Mouse (Mus musculus) midbrain, embryonic 10.5 days (tissue): ENCODE results near the gene Senp6. TPM values are rescaled to one million over a fixed set of nuclear protein-coding genes. Genes with fewer than 3 reads are reported as not detected.
"Not testable (repeated sequence)": the region's sequence is repeated elsewhere in the genome, so short reads cannot be mapped to it uniquely, and the experiment has no call there.

Experiments
- DNase-seq: peaks from one replicate; pipeline ENCODE4 v3.0.0-alpha.2; 2017; ENCODE audit warnings: low spot score
- H3K27ac ChIP-seq: fragments of 300-500 bp; sonication (generic); replicated peaks from 2 replicates; pipeline ENCODE4 v1.5.1; 2016; ENCODE audit warnings: mild to moderate bottlenecking
- H3K27me3 ChIP-seq: fragments of 300-500 bp; sonication (generic); 2 replicates; pipeline ENCODE4 v1.6.1; 2016; ENCODE audit warnings: low read depth, mild to moderate bottlenecking; ENCODE audit not compliant: poor library complexity, severe bottlenecking
- H3K36me3 ChIP-seq: fragments of 300-500 bp; sonication (generic); 2 replicates; pipeline ENCODE4 v1.6.1; 2016; ENCODE audit warnings: mild to moderate bottlenecking, moderate library complexity
- H3K4me1 ChIP-seq: fragments of 300-500 bp; sonication (generic); 2 replicates; pipeline ENCODE4 v1.6.1; 2016
- H3K4me3 ChIP-seq: fragments of 300-500 bp; sonication (generic); 2 replicates; pipeline ENCODE4 v1.5.1; 2016; ENCODE audit warnings: mild to moderate bottlenecking, moderate library complexity
- H3K9me3 ChIP-seq: fragments of 300-500 bp; sonication (generic); replicated peaks from 2 replicates; pipeline ENCODE4 v1.6.1; 2016; ENCODE audit warnings: mild to moderate bottlenecking
- WGBS: fragments of 180-500 bp; shearing (Covaris S2); methylation state at CpG from one replicate; pipeline ENCODE4 v1.1.7; 2016; 5-methylcytosine and 5-hydroxymethylcytosine counted together
- polyA plus RNA-seq: library from polyadenylated mRNA; unstranded; fragments of >200 nt; fragmentation: Nextera tagmentation; extraction: Ambion mirVana; gene quantifications from 2 replicates; pipeline ENCODE4 v1.2.1, GENCODE M21; 2016

Senp6 gene
- polyA plus RNA-seq, 1 experiment from 2014 or later: 47.9 TPM

DNA sequence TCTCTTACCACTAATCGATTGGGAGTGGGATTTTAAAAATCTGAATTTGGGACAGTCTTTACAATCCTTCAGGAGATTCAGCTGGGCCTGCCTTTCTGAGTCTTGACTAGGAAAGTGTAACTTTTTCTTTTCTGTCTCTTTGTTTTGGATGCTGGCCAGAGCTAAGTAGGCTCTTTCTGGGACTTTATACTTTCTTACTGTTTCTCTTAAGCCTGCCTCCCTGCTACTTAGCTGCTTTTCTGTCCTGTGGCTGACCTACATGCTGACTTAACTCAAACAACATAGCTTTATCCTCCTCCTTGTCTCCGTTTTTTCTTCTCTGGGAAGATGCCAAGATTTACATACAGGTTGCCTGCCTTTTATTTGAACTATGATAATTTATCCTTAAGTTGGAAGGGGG is 19.0 kb downstream of the Senp6 start:
- no peak overlapping the region for H3K27ac ChIP-seq
- no peaks in the 10 kb centered on the region for H3K9me3 ChIP-seq
- H3K36me3 ChIP-seq: peaks cover 20% of the 10 kb centered on the region
- DNase-seq: no peak
- no peaks in the 10 kb centered on the region for H3K27me3 ChIP-seq
- no peak overlapping the region for H3K4me3 ChIP-seq
- WGBS: 70% methylated on average over 2 of the region's 2 CpGs
- peaks cover 25% of the 10 kb centered on the region for H3K4me1 ChIP-seq

DNA sequence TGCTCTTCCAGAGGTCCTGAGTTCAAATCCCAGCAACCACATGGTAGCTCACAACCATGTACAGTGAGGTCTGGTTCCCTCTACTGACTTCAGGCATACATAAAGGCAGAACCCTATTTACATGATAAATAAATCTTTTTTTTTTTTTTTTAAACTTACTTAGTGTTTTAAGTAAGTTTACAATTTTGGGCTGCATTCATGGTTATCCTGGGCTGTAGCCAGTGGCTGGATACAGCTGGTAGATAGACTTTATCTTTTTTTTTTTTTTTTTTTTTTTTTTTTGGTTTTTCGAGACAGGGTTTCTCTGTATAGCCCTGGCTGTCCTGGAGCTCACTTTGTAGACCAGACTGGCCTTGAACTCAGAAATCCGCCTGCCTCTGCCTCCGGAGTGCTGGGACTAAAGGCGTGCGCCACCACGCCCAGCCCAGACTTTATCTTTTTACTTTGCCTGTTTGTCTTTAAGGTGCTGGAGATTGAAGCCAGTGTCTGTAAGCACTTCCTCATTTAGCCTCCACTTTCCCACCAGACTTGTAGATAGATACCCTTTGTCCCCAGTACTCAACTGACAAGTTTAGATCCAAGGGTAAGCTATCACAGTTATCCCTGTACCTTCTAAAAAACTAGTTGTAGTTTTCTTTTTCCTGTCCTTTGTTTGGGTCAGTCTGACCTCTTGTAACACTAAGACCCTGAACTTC is 19.7 kb downstream of the Senp6 start:
- WGBS: 90% methylated on average over 6 of the region's 6 CpGs
- H3K27ac ChIP-seq, H3K9me3 ChIP-seq, DNase-seq, H3K27me3 ChIP-seq, H3K4me3 ChIP-seq: not testable (repeated sequence)
- Histone ChIP-seq H3K4me1 (peaks cover 25% of the 10 kb centered on the region), H3K36me3 (peaks cover 26% of the 10 kb centered on the region)

GRCm38 (mm10) chr9:80089409-80089808 is 22.7 kb downstream of the Senp6 start:
- H3K9me3 ChIP-seq: no peaks in the 10 kb centered on the region
- no peak overlapping the region for H3K27ac ChIP-seq
- peaks cover 34% of the 10 kb centered on the region for H3K36me3 ChIP-seq
- no peaks in the 10 kb centered on the region for H3K27me3 ChIP-seq
- WGBS: 89% methylated on average over 3 of the region's 3 CpGs
- peaks cover 15% of the 10 kb centered on the region for H3K4me1 ChIP-seq
- DNase-seq: no peak
- H3K4me3 ChIP-seq: no peak overlapping the region

- H3K4me1 ChIP-seq: no peaks in the 10 kb centered on the region
- H3K4me3 ChIP-seq: no peak overlapping the region
- H3K9me3 ChIP-seq: no peaks in the 10 kb centered on the region
- 81% methylated on average over 3 of the region's 3 CpGs for WGBS
- H3K27me3 ChIP-seq: no peaks in the 10 kb centered on the region
- H3K36me3 ChIP-seq: peaks cover 67% of the 10 kb centered on the region
- H3K27ac ChIP-seq: no peak overlapping the region
- DNase-seq: no peak
These were observed 29.6 kb downstream of the Senp6 start for GRCm38 (mm10) chr9:80096325-80096724.

GRCm38 (mm10) chr9:80145992-80146587 is 79.4 kb downstream of the Senp6 start:
- H3K4me3 ChIP-seq: no peak overlapping the region
- 81% methylated on average over 10 of the region's 10 CpGs for WGBS
- H3K27me3 ChIP-seq: no peaks in the 10 kb centered on the region
- H3K27ac ChIP-seq: no peak overlapping the region
- no peaks in the 10 kb centered on the region for H3K4me1 ChIP-seq
- peaks cover 76% of the 10 kb centered on the region for H3K36me3 ChIP-seq
- no peak for DNase-seq
- H3K9me3 ChIP-seq: no peaks in the 10 kb centered on the region

GRCm38 (mm10) chr9:80149594-80149993 is 82.9 kb downstream of the Senp6 start:
- Histone ChIP-seq H3K27me3 (no peaks in the 10 kb centered on the region), H3K27ac (no peak overlapping the region), H3K4me3 (no peak overlapping the region), H3K4me1 (no peaks in the 10 kb centered on the region; the same call in 1 of the 2 replicates), H3K9me3 (no peaks in the 10 kb centered on the region), H3K36me3 (peaks cover 59% of the 10 kb centered on the region)
- no peak for DNase-seq
- WGBS: 84% methylated on average over 5 of the region's 5 CpGs

DNA sequence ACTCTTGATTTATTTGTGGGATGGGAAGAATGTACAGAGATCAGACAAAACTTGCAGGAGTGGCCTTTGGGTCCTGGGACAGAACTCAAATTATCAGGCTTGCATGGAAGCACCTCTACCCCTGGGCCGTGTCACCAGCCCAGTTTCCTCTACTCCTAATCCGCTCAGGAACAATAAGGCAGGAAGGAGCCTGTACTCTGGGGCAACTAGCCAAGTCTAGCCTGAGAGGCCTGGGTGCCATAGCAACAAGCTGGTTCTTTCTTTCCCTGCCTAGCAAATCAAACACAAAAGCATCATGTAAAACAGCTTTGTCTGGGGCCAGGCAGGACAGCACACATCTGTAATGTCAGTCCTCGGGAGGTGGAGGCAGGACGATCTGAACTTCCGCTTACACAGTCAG is 88.6 kb downstream of the Senp6 start:
- H3K4me1 ChIP-seq: peaks cover 7% of the 10 kb centered on the region
- H3K4me3 ChIP-seq: no peak overlapping the region
- 0 out of 2 replicates have a peak, but pooled peaks cover 4% of the 10 kb centered on the region for H3K9me3 ChIP-seq
- 61% methylated on average over 5 of the region's 5 CpGs for WGBS
- peaks cover 23% of the 10 kb centered on the region for H3K36me3 ChIP-seq
- DNase-seq: peak; percentile 32
- H3K27me3 ChIP-seq: no peaks in the 10 kb centered on the region
- H3K27ac ChIP-seq: no peak overlapping the region

- Histone ChIP-seq H3K27ac (no peak overlapping the region), H3K4me3 (no peak overlapping the region), H3K9me3 (0 out of 2 replicates have a peak, but pooled peaks cover 4% of the 10 kb centered on the region), H3K36me3 (peaks cover 21% of the 10 kb centered on the region), H3K27me3 (no peaks in the 10 kb centered on the region), H3K4me1 (peaks cover 7% of the 10 kb centered on the region)
- DNase-seq: no peak
- WGBS: 82% methylated on average over 5 of the region's 5 CpGs
These were observed 90.1 kb downstream of the Senp6 start for GRCm38 (mm10) chr9:80156780-80157179.

- 0 out of 2 replicates have a peak, but pooled peaks cover 4% of the 10 kb centered on the region for H3K9me3 ChIP-seq
- 92% methylated on average over 12 of the region's 12 CpGs for WGBS
These were observed 91.2 kb downstream of the Senp6 start for GRCm38 (mm10) chr9:80157840-80158465.

GRCm38 (mm10) chr9:80158937-80159336 is 92.2 kb downstream of the Senp6 start:
- peaks cover 6% of the 10 kb centered on the region for H3K36me3 ChIP-seq
- no peak for DNase-seq
- no peak overlapping the region for H3K4me3 ChIP-seq
- peaks cover 7% of the 10 kb centered on the region for H3K4me1 ChIP-seq
- WGBS: 88% methylated on average over 5 of the region's 5 CpGs
- H3K9me3 ChIP-seq: 0 out of 2 replicates have a peak, but pooled peaks cover 4% of the 10 kb centered on the region
- no peak overlapping the region for H3K27ac ChIP-seq
- peaks cover 10% of the 10 kb centered on the region; the same call in 1 of the 2 replicates for H3K27me3 ChIP-seq

More at GRCm38 (mm10) chr9:80157840-80158465, 91.2 kb downstream of the Senp6 start:
- Histone ChIP-seq H3K4me1 (peaks cover 7% of the 10 kb centered on the region), H3K27ac (no peak overlapping the region), H3K36me3 (peaks cover 9% of the 10 kb centered on the region), H3K4me3 (no peak overlapping the region), H3K27me3 (0 out of 2 replicates have a peak, but pooled peaks cover 2% of the 10 kb centered on the region)
- no peak for DNase-seq

- no peak for DNase-seq
- Histone ChIP-seq H3K4me1 (peaks cover 19% of the 10 kb centered on the region), H3K4me3 (no peak overlapping the region), H3K9me3 (no peaks in the 10 kb centered on the region), H3K36me3 (no peaks in the 10 kb centered on the region), H3K27ac (no peak overlapping the region), H3K27me3 (peaks cover 20% of the 10 kb centered on the region)
- 83% methylated on average over 4 of the region's 4 CpGs for WGBS
These were observed 94.7 kb downstream of the Senp6 start for GRCm38 (mm10) chr9:80161451-80161850.

- DNase-seq: no peak
- 89% methylated on average over 4 of the region's 4 CpGs for WGBS
These were observed 96.5 kb downstream of the Senp6 start for GRCm38 (mm10) chr9:80163126-80163723.

More at GRCm38 (mm10) chr9:80163126-80163723, 96.5 kb downstream of the Senp6 start:
- Histone ChIP-seq H3K9me3 (no peaks in the 10 kb centered on the region), H3K36me3 (no peaks in the 10 kb centered on the region), H3K4me1 (peaks cover 19% of the 10 kb centered on the region), H3K4me3 (no peak overlapping the region), H3K27ac (no peak overlapping the region), H3K27me3 (peaks cover 22% of the 10 kb centered on the region)
